Mouse (Mus musculus) bone marrow, adult 2 months (tissue): ENCODE data around the gene Trmt10a.

ENCODE experiments used
- CTCF ChIP-seq: fragments of 200-500 bp; IDR thresholded peaks from 2 replicates; pipeline ENCODE4 v1.5.1; 2011; ENCODE audit warnings: low read length, control low read depth; ENCODE audit not compliant: control insufficient read depth, insufficient read depth
- POLR2A ChIP-seq: fragments of 200-500 bp; IDR thresholded peaks from 2 replicates; pipeline ENCODE4 v1.6.1; 2011; ENCODE audit warnings: low read depth, mild to moderate bottlenecking, control low read depth, low read length, borderline replicate concordance; ENCODE audit not compliant: control insufficient read depth

DNA sequence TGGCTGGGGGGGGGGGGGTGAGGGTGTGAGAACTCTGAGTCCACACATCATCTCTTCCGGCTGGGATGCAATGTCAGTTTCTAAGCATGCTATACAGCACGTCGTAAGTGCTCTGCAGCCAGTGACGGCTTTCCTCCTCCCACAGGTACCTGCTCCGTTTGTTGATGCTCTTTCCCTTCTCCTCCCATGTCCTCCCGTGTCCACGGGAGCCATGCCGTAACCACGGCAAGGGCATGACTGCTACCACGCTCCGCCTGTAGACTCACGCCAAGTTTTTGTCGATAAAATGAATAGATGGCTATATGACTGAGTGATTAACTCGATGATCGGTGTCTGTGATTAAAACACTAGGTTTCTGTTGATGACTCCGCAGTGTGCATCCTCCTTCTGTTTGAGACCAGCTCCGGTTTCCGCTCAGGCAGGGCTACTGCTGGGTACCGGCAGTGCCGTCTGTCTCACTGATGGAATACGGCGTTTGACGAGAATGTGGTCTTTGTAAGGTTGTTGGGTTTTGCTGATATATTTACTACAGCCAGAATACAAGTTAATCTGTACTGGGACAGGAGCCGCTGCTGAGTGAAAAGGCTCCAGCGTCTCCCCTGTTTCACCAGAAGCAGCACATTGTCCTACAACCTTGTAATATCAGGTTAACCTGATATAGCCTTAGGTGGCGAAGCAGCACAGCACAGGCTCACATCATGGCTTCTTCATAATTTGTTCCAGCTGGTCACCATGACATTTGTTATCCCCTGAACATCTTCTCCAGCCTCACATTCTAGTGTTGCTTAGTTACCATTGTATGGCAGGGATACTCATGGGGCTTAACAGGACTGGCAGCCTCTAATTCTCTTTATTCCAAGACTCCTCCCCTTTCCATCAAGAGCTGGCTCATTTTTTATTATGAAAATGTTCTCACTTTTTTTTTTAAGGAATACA is 43.0 kb downstream of the Trmt10a start:
- TF ChIP-seq CTCF = no peak
- no peak for TF ChIP-seq POLR2A
